Mouse (Mus musculus) heart, postnatal 0 days (tissue): ENCODE measurements around the gene C530025M09Rik. TPM values are rescaled to one million over a fixed set of nuclear protein-coding genes. Genes with fewer than 3 reads are reported as not detected.

ENCODE experiments used
- ATAC-seq: fragments of 200-750 bp; cut with Nextera tagmentation; 2 replicates; pipeline ENCODE4 v1.8.0; 2017; ENCODE audit warnings: low read depth, moderate number of reproducible peaks, moderate library complexity; ENCODE audit not compliant: insufficient read depth
- DNase-seq: peaks from one replicate; pipeline ENCODE4 v3.0.0-alpha.2; 2016; ENCODE audit warnings: low spot score
- H3K27ac ChIP-seq: fragments of 300-500 bp; sonication (generic); 2 replicates; pipeline ENCODE4 v1.5.1; 2014; ENCODE audit warnings: low read depth, mild to moderate bottlenecking
- H3K27me3 ChIP-seq: fragments of 300-500 bp; sonication (generic); 2 replicates; pipeline ENCODE4 v1.6.1; 2014; ENCODE audit warnings: low read length, mixed read lengths; ENCODE audit not compliant: control insufficient read depth, insufficient read depth
- H3K36me3 ChIP-seq: fragments of 300-500 bp; sonication (generic); replicated peaks from 2 replicates; pipeline ENCODE4 v1.6.1; 2014; ENCODE audit warnings: low read length, mixed read lengths; ENCODE audit not compliant: control insufficient read depth, insufficient read depth
- H3K4me1 ChIP-seq: fragments of 300-500 bp; sonication (generic); 2 replicates; pipeline ENCODE4 v1.6.1; 2014; ENCODE audit warnings: antibody characterized with exemption; ENCODE audit not compliant: control insufficient read depth, insufficient read depth
- H3K4me2 ChIP-seq: fragments of 300-500 bp; sonication (generic); 2 replicates; pipeline ENCODE4 v1.6.1; 2014; ENCODE audit warnings: low read depth, mild to moderate bottlenecking, low read length, moderate library complexity
- H3K4me3 ChIP-seq: fragments of 300-500 bp; sonication (generic); 2 replicates; pipeline ENCODE4 v1.5.1; 2014; ENCODE audit warnings: low read depth, low read length
- H3K9ac ChIP-seq: fragments of 300-500 bp; sonication (generic); replicated peaks from 2 replicates; pipeline ENCODE4 v1.6.1; 2014; ENCODE audit warnings: low read depth, low read length, mixed read lengths
- H3K9me3 ChIP-seq: fragments of 300-500 bp; sonication (generic); replicated peaks from 2 replicates; pipeline ENCODE4 v1.6.1; 2016; ENCODE audit warnings: low read length; ENCODE audit not compliant: control insufficient read depth
- CTCF ChIP-seq: IDR thresholded peaks from 2 replicates; pipeline ENCODE4 v1.5.1; 2016; ENCODE audit warnings: antibody characterized with exemption, control low read depth, low read depth
- EP300 ChIP-seq: IDR thresholded peaks from 2 replicates; pipeline ENCODE4 v1.6.1; 2016; ENCODE audit warnings: antibody characterized with exemption, low read depth
- WGBS: fragments of 180-500 bp; shearing (Covaris S2); extraction: QIAGEN DNeasy Blood & Tissue Kit; methylation state at CpG from one replicate; pipeline ENCODE4 v1.1.7; 2014; 5-methylcytosine and 5-hydroxymethylcytosine counted together
- polyA plus RNA-seq: library from polyadenylated mRNA; unstranded; fragments of >200 nt; fragmentation: Nextera tagmentation; extraction: Ambion mirVana; gene quantifications from 2 replicates; pipeline ENCODE4 v1.2.1, GENCODE M21; 2015
- total RNA-seq: library from RNA; depleted of rRNA; stranded (reverse); fragments of >200 nt; gene quantifications from 2 replicates; pipeline ENCODE4 v1.2.3, GENCODE M21; 2014; ENCODE audit warnings: low replicate concordance

C530025M09Rik gene
- total and polyA plus RNA-seq, 2 experiments from 2014 or later = not detected

GRCm38 (mm10) chr2:149820201-149820600 is 10.8 kb downstream of the C530025M09Rik start:
- no peak overlapping the region for H3K4me3 ChIP-seq
- no peaks in the 10 kb centered on the region for H3K9me3 ChIP-seq
- H3K36me3 ChIP-seq = no peaks in the 10 kb centered on the region
- H3K27me3 ChIP-seq = no peaks in the 10 kb centered on the region
- H3K9ac ChIP-seq = no peak overlapping the region
- WGBS = 30% methylated on average over 2 of the region's 2 CpGs
- no peak overlapping the region for H3K27ac ChIP-seq
- H3K4me1 ChIP-seq = peaks cover 6% of the 10 kb centered on the region; the same call in 1 of the 2 replicates
- H3K4me2 ChIP-seq = no peak overlapping the region
- ATAC-seq = peak; percentile 39; the same call in 1 of the 2 replicates
- TF ChIP-seq CTCF (peak; percentile 10; the same call in 1 of the 2 replicates), EP300 (no peak)
- no peak for DNase-seq

DNA sequence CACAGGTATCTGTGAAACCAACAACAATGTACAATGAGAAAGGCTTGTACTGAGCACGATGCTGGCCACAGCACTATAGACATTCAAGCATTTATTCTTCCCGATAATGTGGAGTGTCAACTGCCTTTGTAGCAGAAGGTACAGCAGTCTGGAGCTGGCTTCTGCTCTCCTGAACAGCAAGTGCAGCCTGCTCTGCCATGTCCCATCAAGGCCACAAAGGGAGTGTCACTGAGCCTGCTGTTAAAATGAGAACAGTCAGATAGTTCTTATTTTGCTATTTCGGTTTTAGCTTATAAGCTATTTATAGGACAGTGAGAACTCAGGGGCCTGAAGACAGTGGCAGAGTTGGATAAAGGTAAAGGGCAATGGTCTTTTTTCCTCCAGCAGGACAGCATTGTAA is 11.3 kb downstream of the C530025M09Rik start:
- H3K9me3 ChIP-seq = no peaks in the 10 kb centered on the region
- no peak for DNase-seq
- ATAC-seq = peak; percentile 44; the same call in 1 of the 2 replicates
- H3K4me3 ChIP-seq = no peak overlapping the region
- H3K27me3 ChIP-seq = no peaks in the 10 kb centered on the region
- WGBS = 45% methylated on average over 3 of the region's 3 CpGs
- peaks cover 6% of the 10 kb centered on the region; the same call in 1 of the 2 replicates for H3K4me1 ChIP-seq
- H3K27ac ChIP-seq = no peak overlapping the region
- H3K4me2 ChIP-seq = no peak overlapping the region
- no peaks in the 10 kb centered on the region for H3K36me3 ChIP-seq
- TF ChIP-seq EP300 (no peak), CTCF (no peak)
- no peak overlapping the region for H3K9ac ChIP-seq

DNA sequence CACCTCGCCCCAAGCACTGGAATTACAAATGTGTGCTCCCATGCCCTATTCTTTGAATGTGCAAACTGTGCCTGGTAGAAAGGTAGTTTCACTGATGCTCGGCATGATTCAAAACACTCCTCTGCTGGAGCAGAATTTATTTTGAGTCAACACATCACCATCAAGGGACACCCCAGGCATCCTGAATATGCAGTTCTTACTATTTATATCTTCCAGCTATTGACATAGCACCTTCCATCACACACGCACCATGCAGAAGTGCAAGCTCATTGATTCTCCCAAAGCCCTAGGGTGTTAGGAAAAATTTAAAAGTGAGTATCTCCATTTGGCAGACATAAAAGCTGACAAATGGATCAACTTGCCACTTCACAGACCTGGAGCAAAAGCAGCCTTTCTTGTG is 12.6 kb downstream of the C530025M09Rik start:
- DNase-seq (peak; percentile 19), ATAC-seq (peak; percentile 68; the same call in 1 of the 2 replicates)
- no peaks in the 10 kb centered on the region for H3K36me3 ChIP-seq
- 35% methylated on average over 3 of the region's 3 CpGs for WGBS
- no peak overlapping the region for H3K4me2 ChIP-seq
- no peak overlapping the region for H3K27ac ChIP-seq
- H3K4me1 ChIP-seq = peaks cover 6% of the 10 kb centered on the region; the same call in 1 of the 2 replicates
- H3K9ac ChIP-seq = no peak overlapping the region
- H3K27me3 ChIP-seq = no peaks in the 10 kb centered on the region
- TF ChIP-seq EP300 = no peak
- no peak for TF ChIP-seq CTCF
- H3K9me3 ChIP-seq = no peaks in the 10 kb centered on the region
- H3K4me3 ChIP-seq = no peak overlapping the region

DNA sequence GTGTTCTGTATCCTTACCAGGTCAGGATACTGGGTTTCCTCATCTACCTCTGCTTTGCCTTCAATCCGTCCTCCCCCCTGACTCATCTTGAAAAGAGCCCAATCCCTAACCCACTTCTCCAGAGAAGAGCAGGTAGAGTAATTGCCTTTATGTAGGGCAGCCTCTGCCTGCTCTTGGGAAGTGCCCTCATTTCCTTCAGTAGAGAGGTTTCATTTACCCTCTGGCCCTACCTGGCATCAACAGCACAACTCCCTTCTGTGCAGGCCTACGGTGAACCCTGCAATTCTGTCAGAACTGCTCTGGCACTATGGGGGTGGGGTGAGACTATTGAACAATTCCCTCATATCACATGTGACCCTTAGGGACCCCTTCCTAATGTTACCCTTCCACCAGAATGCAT is 18.1 kb downstream of the C530025M09Rik start:
- ATAC-seq = no peak

GRCm38 (mm10) chr2:149805256-149805655 is 25.8 kb downstream of the C530025M09Rik start:
- H3K36me3 ChIP-seq = no peaks in the 10 kb centered on the region
- H3K9ac ChIP-seq = no peak overlapping the region
- H3K27me3 ChIP-seq = no peaks in the 10 kb centered on the region
- no peak overlapping the region for H3K4me3 ChIP-seq
- TF ChIP-seq CTCF = no peak
- no peak for TF ChIP-seq EP300
- no peak overlapping the region for H3K4me2 ChIP-seq
- ATAC-seq (no peak), DNase-seq (no peak)
- no peaks in the 10 kb centered on the region for H3K9me3 ChIP-seq
- no peaks in the 10 kb centered on the region for H3K4me1 ChIP-seq
- no peak overlapping the region for H3K27ac ChIP-seq
- WGBS = 81% methylated on average over 2 of the region's 2 CpGs

More for the DNA sequence above, 18.1 kb downstream of the C530025M09Rik start:
- Histone ChIP-seq H3K9ac (no peak overlapping the region), H3K4me2 (no peak overlapping the region), H3K36me3 (no peaks in the 10 kb centered on the region), H3K4me3 (no peak overlapping the region), H3K27me3 (no peaks in the 10 kb centered on the region), H3K27ac (no peak overlapping the region), H3K9me3 (no peaks in the 10 kb centered on the region), H3K4me1 (no peaks in the 10 kb centered on the region; the same call in 1 of the 2 replicates)
- TF ChIP-seq EP300 = no peak
- TF ChIP-seq CTCF = no peak
- WGBS = 85% methylated on average over 2 of the region's 2 CpGs
- no peak for DNase-seq

DNA sequence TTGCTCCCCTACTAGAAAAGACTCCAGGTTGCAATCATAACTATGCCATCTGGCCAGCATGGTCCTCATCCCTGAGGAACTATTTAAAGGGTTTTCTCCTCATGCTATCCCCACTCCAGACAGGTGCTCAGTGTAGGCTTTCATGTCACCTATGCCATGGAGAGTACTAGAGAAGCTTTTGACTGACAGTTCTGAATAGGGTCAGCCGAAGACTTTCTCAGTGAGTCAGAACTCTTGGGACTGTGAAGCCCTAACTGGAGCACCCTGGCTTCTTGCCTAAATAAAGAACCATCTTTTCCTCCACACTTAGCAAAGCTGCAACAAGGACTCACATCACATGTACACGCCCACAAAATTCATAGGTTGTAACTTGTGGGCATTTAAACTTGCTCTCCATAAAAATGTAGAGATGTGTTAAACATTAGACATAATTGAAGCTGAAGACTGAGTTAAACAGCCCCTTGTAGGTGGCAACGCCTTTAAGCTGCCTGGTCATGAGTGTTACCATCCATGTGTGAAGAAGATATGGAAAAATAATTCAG is 26.3 kb downstream of the C530025M09Rik start:
- Histone ChIP-seq H3K27me3 (no peaks in the 10 kb centered on the region), H3K4me1 (no peaks in the 10 kb centered on the region), H3K4me2 (no peak overlapping the region), H3K36me3 (no peaks in the 10 kb centered on the region), H3K9me3 (no peaks in the 10 kb centered on the region), H3K27ac (no peak overlapping the region), H3K9ac (no peak overlapping the region), H3K4me3 (no peak overlapping the region)
- DNase-seq (no peak), ATAC-seq (no peak)
- 61% methylated on average over 3 of the region's 3 CpGs for WGBS
- TF ChIP-seq EP300 (no peak), CTCF (no peak)
